Mouse (Mus musculus) olfactory bulb, adult 2 months (tissue): Measurements from ENCODE around the gene Slc1a3.

Source experiments
- CTCF ChIP-seq: fragments of 200-500 bp; IDR thresholded peaks from 2 replicates; pipeline ENCODE4 v1.5.1; 2012; ENCODE audit warnings: low read depth, mild to moderate bottlenecking, low read length, moderate library complexity; ENCODE audit not compliant: insufficient read depth
- POLR2A ChIP-seq: fragments of 200-500 bp; IDR thresholded peaks from 2 replicates; pipeline ENCODE4 v1.6.1; 2012; ENCODE audit warnings: mild to moderate bottlenecking, low read depth, low read length, moderate library complexity; ENCODE audit not compliant: insufficient read depth

DNA sequence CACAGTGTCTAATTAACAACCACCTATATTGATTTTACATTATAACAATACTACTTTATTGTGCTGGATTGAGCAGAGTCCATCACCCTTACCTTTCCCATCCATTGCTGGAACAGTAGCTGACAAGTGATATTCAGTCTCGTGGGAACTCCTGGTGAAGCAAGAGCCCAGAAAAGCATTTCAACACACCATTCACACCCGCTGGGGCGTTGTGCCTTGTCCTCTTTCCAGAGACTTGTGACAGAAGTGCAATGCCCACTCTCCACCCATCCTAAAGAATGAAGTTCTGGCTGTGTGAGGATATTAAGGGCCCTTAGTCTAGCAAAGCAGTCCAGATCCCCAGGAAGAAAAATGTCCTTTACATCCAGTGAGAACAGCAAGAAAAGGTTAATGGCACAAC, 7.9 kb upstream of the Slc1a3 start:
- TF ChIP-seq CTCF (no peak), POLR2A (no peak)
